In genomic region chr19:15996901-15997564, GRCm38 (mm10) we compare ENCODE assay signal across 7 mouse cellular contexts. TPM values are rescaled to one million over a fixed set of nuclear protein-coding genes. Genes with fewer than 3 reads are reported as not detected.
DNase-seq lines count a peak whose midpoint lies in the region; ATAC-seq and TF ChIP-seq lines count a peak whose summit lies in the region.

No protein-coding gene starts in this region.

- H3K27ac ChIP-seq in cortical plate, adult 2 months (ENCODE audit: insufficient read depth, low read length), result no peak overlapping the region
- H3K27ac ChIP-seq in midbrain, embryonic 12.5 days (replicated peaks), result peak overlapping the region; percentile 47

- no peaks in the 10 kb centered on the region for H3K9me3 ChIP-seq in midbrain, embryonic 12.5 days

- peak overlapping the region; percentile 28; the same call in 1 of the 2 replicates for H3K4me2 ChIP-seq in midbrain, embryonic 12.5 days (replicated peaks)

- H3K4me3 ChIP-seq in cortical plate, adult 2 months (ENCODE audit: insufficient read depth, low read length), result peak overlapping the region; percentile 9; the same call in 1 of the 2 replicates
- no peak overlapping the region for H3K4me3 ChIP-seq in midbrain, embryonic 12.5 days

- H3K9ac ChIP-seq in midbrain, embryonic 12.5 days (replicated peaks), result no peak overlapping the region

- peak; percentile 1 to 6 for DNase-seq in urinary bladder, postnatal 36 days (ENCODE audit: low spot score in 2 of 2)
- no peak for DNase-seq in urinary bladder, postnatal 25 days (ENCODE audit: low spot score)
- peak; percentile 71 for DNase-seq in layer of hippocampus, adult 9-10 months (ENCODE audit: low spot score)
- peak; percentile 74 for DNase-seq in telencephalon, adult 2 months (ENCODE audit: low read depth, low spot score)
- no peak for DNase-seq in urinary bladder, postnatal 10 days (ENCODE audit: low spot score)

- no peaks in the 10 kb centered on the region for H3K36me3 ChIP-seq in midbrain, embryonic 12.5 days

- H3K4me1 ChIP-seq in cortical plate, adult 2 months (ENCODE audit: control insufficient read depth, insufficient read depth, low read length), result peaks cover 2% of the 10 kb centered on the region; the same call in 1 of the 2 replicates
- 0 out of 2 replicates have a peak, but pooled peaks cover 5% of the 10 kb centered on the region for H3K4me1 ChIP-seq in midbrain, embryonic 12.5 days

- WGBS in midbrain, embryonic 12.5 days, result 48% methylated on average over 12 of the region's 12 CpGs

- no peak for TF ChIP-seq POLR2A in cortical plate, adult 2 months (IDR thresholded peaks at IDR 0.05; ENCODE audit: extremely low read depth, insufficient read depth, low read length)

- peak; percentile 78 for ATAC-seq in midbrain, embryonic 12.5 days (ENCODE audit: low FRiP score, low read depth)

- H3K27me3 ChIP-seq in midbrain, embryonic 12.5 days, result no peaks in the 10 kb centered on the region

- no peak for TF ChIP-seq CTCF in cortical plate, adult 2 months (IDR thresholded peaks at IDR 0.05; ENCODE audit: extremely low read depth, insufficient read depth, low read length)

RNA-seq across cellular contexts. Expression of gene Cep78, which starts 12.2 kb away (rescaled TPM):
- 8.6 and 9.0 TPM in 2 replicates for polyA plus RNA-seq in cortical plate, adult 2 months (2012; rRNA removed)
- 49.6 and 54.8 TPM in 2 replicates for polyA plus RNA-seq in midbrain, embryonic 12.5 days (2016; fragmentation: Nextera tagmentation; extraction: Ambion mirVana)

RNA-seq across cellular contexts. Expression of gene Psat1, which starts 49.9 kb away (rescaled TPM):
- 114 and 125 TPM in 2 replicates for polyA plus RNA-seq in cortical plate, adult 2 months (2012; rRNA removed)
- 99.6 and 120 TPM in 2 replicates for polyA plus RNA-seq in midbrain, embryonic 12.5 days (2016; fragmentation: Nextera tagmentation; extraction: Ambion mirVana)

Comparison
In these comparisons a context has a peak if more than half of its experiments do, and no peak if none do; other contexts are left out.
1. DNase-seq: peak in urinary bladder, postnatal 36 days (2 of 2), layer of hippocampus, adult 9-10 months (single experiment) and telencephalon, adult 2 months (single experiment); none in urinary bladder, postnatal 25 days (single experiment) and urinary bladder, postnatal 10 days (single experiment).